Mouse (Mus musculus) embryonic facial prominence, embryonic 15.5 days (tissue): ENCODE measurements around the gene Gm44790. TPM values are rescaled to one million over a fixed set of nuclear protein-coding genes. Genes with fewer than 3 reads are reported as not detected.
A peak's percentile ranks its signal among the peaks of the same experiment; 100 is the strongest.
"Not testable (repeated sequence)": the region's sequence is repeated elsewhere in the genome, so short reads cannot be mapped to it uniquely, and the experiment has no call there.

Experiments used
- ATAC-seq: fragments of 200-750 bp; cut with Nextera tagmentation; 2 replicates; pipeline ENCODE4 v1.8.0; 2017; ENCODE audit warnings: low read depth, moderate TSS enrichment; ENCODE audit not compliant: insufficient number of reproducible peaks, low FRiP score, low TSS enrichment
- H3K27ac ChIP-seq: fragments of 300-500 bp; sonication (generic); replicated peaks from 2 replicates; pipeline ENCODE4 v1.5.1; 2015; ENCODE audit warnings: mild to moderate bottlenecking, inconsistent platforms
- H3K27me3 ChIP-seq: fragments of 300-500 bp; sonication (generic); 2 replicates; pipeline ENCODE4 v1.6.1; 2015; ENCODE audit warnings: inconsistent platforms
- H3K36me3 ChIP-seq: fragments of 300-500 bp; sonication (generic); 2 replicates; pipeline ENCODE4 v1.6.1; 2015; ENCODE audit warnings: mild to moderate bottlenecking, inconsistent platforms
- H3K4me1 ChIP-seq: fragments of 300-500 bp; sonication (generic); 2 replicates; pipeline ENCODE4 v1.6.1; 2015; ENCODE audit warnings: inconsistent platforms
- H3K4me2 ChIP-seq: fragments of 300-500 bp; sonication (generic); replicated peaks from 2 replicates; pipeline ENCODE4 v1.6.1; 2015; ENCODE audit warnings: mild to moderate bottlenecking, inconsistent platforms
- H3K4me3 ChIP-seq: fragments of 300-500 bp; sonication (generic); replicated peaks from 2 replicates; pipeline ENCODE4 v1.5.1; 2015; ENCODE audit warnings: mild to moderate bottlenecking, inconsistent platforms
- H3K9ac ChIP-seq: fragments of 300-500 bp; sonication (generic); 2 replicates; pipeline ENCODE4 v1.6.1; 2015; ENCODE audit warnings: inconsistent platforms
- H3K9me3 ChIP-seq: fragments of 300-500 bp; sonication (generic); replicated peaks from 2 replicates; pipeline ENCODE4 v1.6.1; 2016; ENCODE audit warnings: inconsistent platforms
- WGBS: fragments of 180-500 bp; shearing (Covaris S2); methylation state at CpG from one replicate; pipeline ENCODE4 v1.1.7; 2015; 5-methylcytosine and 5-hydroxymethylcytosine counted together
- polyA plus RNA-seq: library from polyadenylated mRNA; unstranded; fragments of >200 nt; fragmentation: Nextera tagmentation; extraction: Ambion mirVana; gene quantifications from 2 replicates; pipeline ENCODE4 v1.2.1, GENCODE M21; 2015

The Gm44790 gene
- polyA plus RNA-seq, 1 experiment from 2014 or later, result not detected

DNA sequence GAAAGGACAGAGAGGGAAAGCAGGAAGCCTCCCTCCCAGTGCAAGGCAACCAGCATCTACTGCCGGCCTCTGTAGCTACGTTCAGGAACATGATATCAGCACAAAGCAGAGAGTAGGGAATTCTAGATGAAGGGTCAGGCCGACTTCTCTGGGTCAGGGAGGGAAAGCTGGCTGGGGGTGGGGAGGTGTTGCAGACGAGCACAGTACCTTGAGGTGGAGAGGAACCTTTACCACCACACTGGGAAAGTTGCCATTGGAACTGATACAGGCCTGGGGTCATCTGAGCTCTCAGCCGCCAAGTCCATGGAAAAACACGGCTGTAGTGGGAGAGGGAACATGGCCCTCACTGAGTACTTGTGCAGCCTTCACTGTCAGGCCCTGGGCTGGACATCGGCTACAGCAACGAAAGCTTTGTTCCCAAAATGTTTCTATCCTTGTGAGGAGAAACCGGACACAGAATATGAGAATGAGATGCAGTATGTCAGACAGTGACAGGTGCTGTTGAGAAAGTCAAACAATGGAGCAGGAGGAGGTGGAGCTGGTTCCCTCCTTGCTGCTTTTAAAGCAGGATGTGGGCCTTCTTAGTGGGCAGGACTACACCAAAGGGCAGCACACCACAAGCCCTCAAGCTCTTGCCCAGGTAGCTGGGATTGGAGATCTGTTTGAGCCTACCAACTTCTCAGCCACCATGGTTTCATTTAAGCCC lies 49.2 kb downstream of the Gm44790 start:
- Histone ChIP-seq H3K9ac (no peak overlapping the region), H3K27ac (no peak overlapping the region)
- WGBS, result 65% methylated on average over 9 of the region's 9 CpGs

DNA sequence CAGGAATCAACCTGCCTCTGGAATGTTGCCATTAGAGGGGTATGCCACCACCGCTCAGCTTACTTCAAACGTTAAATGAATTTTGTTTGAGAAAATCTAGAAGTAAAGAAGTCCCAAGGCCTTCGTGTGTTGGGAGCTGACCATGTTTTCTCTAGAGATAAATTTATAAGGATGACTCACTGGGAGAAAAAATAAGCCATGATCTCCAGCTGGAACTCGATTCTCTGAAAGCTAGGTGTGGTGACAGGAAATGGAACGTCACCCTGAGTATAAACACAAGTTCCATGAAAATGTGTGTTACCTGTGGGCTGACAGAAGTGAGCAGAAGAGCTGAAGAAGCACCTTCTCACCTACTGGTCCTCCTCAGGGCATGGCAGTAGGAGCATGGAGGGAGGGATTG lies 50.5 kb downstream of the Gm44790 start:
- no peaks in the 10 kb centered on the region for H3K27me3 ChIP-seq
- H3K9me3 ChIP-seq, result no peaks in the 10 kb centered on the region
- H3K36me3 ChIP-seq, result no peaks in the 10 kb centered on the region
- no peak overlapping the region for H3K9ac ChIP-seq
- H3K27ac ChIP-seq, result no peak overlapping the region; the same call in 1 of the 2 replicates
- ATAC-seq, result no peak
- H3K4me3 ChIP-seq, result no peak overlapping the region
- 69% methylated on average over 5 of the region's 5 CpGs for WGBS
- no peak overlapping the region for H3K4me2 ChIP-seq
- H3K4me1 ChIP-seq, result peaks cover 36% of the 10 kb centered on the region

More for the DNA sequence above, 49.2 kb downstream of the Gm44790 start:
- Histone ChIP-seq H3K4me2 (no peak overlapping the region), H3K4me1 (peaks cover 38% of the 10 kb centered on the region), H3K9me3 (no peaks in the 10 kb centered on the region), H3K27me3 (no peaks in the 10 kb centered on the region), H3K36me3 (no peaks in the 10 kb centered on the region), H3K4me3 (no peak overlapping the region)
- no peak for ATAC-seq

DNA sequence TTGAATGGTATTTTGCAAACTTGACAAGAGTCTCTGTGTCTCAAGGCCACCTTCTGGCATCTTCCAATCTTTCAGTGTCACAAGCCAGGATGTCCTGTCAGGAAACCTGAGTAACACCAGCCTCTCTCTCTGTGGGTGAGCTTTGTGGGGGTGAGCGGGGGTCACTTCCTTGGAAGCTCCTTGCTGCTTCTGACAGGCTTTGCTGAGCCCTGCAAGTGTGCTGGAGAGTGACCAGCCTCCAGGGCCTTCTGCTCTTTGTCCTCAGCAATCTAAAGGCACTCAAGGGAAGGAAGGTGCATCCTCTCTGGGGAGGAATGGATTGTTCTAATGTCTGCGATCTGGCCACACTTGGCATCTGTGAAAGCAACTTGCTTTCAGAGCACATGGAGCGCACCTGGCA lies 52.9 kb downstream of the Gm44790 start:
- 58% methylated on average over 3 of the region's 3 CpGs for WGBS
- no peak overlapping the region for H3K4me2 ChIP-seq
- no peak overlapping the region for H3K4me3 ChIP-seq
- peak overlapping the region; percentile 91 for H3K27ac ChIP-seq
- peaks cover 24% of the 10 kb centered on the region for H3K4me1 ChIP-seq
- H3K27me3 ChIP-seq, result no peaks in the 10 kb centered on the region
- no peak overlapping the region for H3K9ac ChIP-seq
- no peaks in the 10 kb centered on the region for H3K9me3 ChIP-seq
- no peaks in the 10 kb centered on the region for H3K36me3 ChIP-seq
- no peak for ATAC-seq

DNA sequence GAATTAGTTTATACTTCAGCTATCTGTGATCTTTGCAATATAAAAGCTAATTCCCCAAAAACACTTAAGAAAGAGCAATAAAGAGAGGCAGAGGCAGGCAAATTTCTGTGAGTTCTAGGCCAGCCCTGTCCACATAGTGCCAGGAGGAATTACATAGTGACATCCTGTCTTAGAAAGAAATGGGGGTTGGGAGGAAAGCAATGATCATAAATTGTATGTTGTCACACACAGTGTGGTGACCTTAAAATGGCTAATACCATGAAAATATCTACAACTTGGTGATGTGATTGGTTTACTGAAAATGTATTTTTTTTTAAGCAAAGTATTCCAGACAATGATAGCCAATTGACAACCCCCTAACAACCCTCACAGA lies 53.3 kb downstream of the Gm44790 start:
- Histone ChIP-seq H3K27ac (peak overlapping the region; percentile 91), H3K27me3 (no peaks in the 10 kb centered on the region), H3K4me2 (no peak overlapping the region), H3K4me3 (no peak overlapping the region), H3K9ac (no peak overlapping the region), H3K36me3 (no peaks in the 10 kb centered on the region), H3K4me1 (peaks cover 24% of the 10 kb centered on the region), H3K9me3 (no peaks in the 10 kb centered on the region)
- no peak for ATAC-seq

DNA sequence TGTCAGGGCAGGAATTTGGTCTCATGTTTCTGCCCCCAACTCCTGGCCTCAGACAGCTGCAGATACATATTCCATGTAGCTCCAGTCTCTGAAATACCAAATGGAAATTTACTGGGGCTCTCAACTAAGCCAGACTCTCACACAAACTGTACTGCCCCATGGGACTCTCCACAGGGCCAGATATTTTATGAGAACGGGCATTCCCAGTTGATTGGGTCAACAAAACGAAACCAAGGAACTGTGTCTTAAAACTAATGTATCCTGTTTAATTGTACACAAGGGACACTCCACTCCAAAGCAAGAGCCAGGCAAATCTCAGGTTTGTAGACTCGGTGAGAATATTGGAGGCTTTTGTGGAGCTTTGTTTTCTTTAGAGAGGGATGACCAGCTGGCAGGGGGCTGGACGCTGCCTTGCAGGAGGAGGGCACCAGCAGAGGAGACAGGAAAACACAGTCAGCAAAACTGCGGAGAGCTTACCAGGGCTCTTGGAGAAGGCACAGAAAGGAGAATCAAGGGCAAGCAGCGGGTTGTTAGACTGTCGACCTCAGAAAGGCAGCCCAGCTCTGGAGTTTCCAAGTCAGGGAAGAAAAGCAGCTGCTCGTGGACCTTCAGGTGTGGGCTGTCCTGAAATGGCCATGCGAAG lies 53.9 kb downstream of the Gm44790 start:
- WGBS, result 28% methylated on average over 9 of the region's 9 CpGs
- H3K4me2 ChIP-seq, result peak overlapping the region; percentile 37

DNA sequence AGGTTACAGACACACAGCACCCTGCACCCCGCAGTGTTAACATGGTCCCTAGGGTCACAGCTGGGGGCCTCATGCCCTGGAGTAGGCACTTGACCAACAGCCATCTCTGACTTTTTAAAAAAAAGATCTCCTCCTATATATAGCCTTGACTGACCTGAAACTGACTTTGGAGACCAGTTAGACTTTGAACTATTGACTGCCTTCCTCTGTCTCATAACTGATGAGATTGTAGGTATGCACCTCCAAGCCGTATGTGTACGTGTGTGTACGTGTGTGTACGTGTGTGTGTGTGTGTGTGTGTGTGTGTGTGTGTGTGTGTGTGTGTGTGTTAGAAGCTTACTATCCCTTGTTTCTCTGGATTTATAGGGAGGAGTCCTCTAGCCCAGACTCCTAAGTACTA lies 55.4 kb downstream of the Gm44790 start:
- H3K27ac ChIP-seq, result no peak overlapping the region
- 84% methylated on average over 5 of the region's 5 CpGs for WGBS
- ATAC-seq, result no peak

More for the DNA sequence above, 53.9 kb downstream of the Gm44790 start:
- no peaks in the 10 kb centered on the region for H3K27me3 ChIP-seq
- peak; percentile 63 for ATAC-seq
- no peaks in the 10 kb centered on the region for H3K36me3 ChIP-seq
- H3K4me1 ChIP-seq, result peaks cover 24% of the 10 kb centered on the region
- H3K27ac ChIP-seq, result peak overlapping the region; percentile 91
- peak overlapping the region; percentile 14; the same call in 1 of the 2 replicates for H3K4me3 ChIP-seq
- H3K9ac ChIP-seq, result peak overlapping the region; percentile 15; the same call in 1 of the 2 replicates
- H3K9me3 ChIP-seq, result no peaks in the 10 kb centered on the region

DNA sequence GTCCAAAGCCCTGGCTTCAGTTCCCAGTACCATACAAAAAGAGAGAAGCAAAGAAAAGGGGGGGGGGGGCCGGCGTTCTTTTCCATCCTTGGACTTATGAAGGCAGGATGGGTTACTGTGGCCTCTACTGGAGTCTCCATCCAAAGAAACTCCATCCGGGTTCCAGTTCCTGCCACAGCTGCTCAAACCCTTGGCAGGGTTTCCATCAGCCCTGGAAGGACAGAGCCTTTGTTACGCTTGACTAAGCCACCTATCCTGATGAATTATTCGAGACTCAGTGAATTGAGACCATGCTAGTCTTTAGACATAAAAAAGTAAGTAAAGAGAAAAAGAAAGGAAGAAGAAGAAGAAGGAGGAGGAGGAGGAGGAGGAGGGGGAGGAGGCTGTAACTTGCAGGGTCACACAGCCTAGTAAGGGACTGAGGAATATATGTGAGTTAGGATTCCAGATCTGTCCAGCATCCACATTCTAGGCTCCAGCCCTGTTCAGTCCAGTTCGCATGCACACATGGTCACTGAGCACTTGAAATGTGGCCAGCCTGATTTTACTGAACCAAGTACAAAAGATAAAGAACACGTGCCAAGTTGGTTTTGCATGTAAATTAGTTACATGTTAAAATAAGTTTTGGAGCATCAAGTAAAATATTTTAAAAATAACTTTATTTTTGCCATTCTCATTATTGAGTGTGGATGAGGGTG lies 59.6 kb downstream of the Gm44790 start:
- Histone ChIP-seq H3K36me3 (no peaks in the 10 kb centered on the region), H3K4me3 (no peak overlapping the region), H3K27me3 (no peaks in the 10 kb centered on the region), H3K4me1 (peaks cover 15% of the 10 kb centered on the region), H3K27ac (0 out of 2 replicates have a peak overlapping the region, but pooled peaks have one; percentile 4), H3K9me3 (no peaks in the 10 kb centered on the region), H3K9ac (no peak overlapping the region), H3K4me2 (no peak overlapping the region)
- 79% methylated on average over 7 of the region's 7 CpGs for WGBS
- no peak for ATAC-seq

More for the DNA sequence above, 55.4 kb downstream of the Gm44790 start:
- no peak overlapping the region for H3K4me3 ChIP-seq
- H3K27me3 ChIP-seq, result no peaks in the 10 kb centered on the region
- no peaks in the 10 kb centered on the region for H3K36me3 ChIP-seq
- no peak overlapping the region for H3K4me2 ChIP-seq
- H3K9ac ChIP-seq, result no peak overlapping the region
- no peaks in the 10 kb centered on the region for H3K9me3 ChIP-seq
- H3K4me1 ChIP-seq, result peaks cover 25% of the 10 kb centered on the region

DNA sequence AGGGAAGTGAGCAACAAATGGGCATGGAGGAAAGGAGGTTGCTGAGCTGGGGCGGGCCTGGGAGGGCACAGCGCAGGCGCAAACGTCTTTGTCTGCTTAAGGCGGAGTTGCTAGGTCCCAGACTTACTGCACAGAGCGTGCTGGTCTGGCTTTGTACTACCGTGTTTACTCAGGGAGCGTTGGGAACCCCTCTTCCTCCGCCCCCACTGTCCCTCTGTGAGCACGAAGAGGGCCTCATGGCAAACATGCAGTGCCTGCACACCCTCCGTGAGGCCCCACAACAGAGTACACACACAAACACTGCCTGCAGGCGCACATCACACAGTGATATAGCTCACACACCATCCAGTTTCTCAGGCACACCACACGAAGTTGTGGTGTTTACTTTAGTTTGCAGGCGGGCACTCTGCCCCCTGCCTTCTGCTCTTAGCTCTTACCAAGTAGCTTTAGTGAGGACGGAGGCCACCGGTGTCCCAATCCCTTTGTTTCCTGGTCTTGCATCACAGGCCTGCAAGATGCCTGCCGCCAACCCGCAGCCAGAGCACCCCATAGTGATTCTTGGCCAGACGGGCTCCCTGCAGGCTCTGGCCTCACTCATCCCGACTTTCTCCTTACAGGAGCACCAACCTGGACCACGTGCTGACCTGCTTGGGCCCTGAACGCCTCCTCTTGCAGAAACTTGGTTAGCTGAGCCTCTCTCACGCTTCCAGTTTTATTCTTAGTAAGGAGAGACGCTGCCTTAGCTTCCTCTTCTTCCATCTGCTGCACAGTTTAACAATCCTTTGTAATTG lies 61.1 kb downstream of the Gm44790 start:
- Histone ChIP-seq H3K36me3 (no peaks in the 10 kb centered on the region), H3K9me3 (no peaks in the 10 kb centered on the region), H3K27ac (peak overlapping the region; percentile 95), H3K4me2 (peak overlapping the region; percentile 26), H3K4me3 (peak overlapping the region; percentile 5; the same call in 1 of the 2 replicates), H3K9ac (0 out of 2 replicates have a peak overlapping the region, but pooled peaks have one; percentile 3), H3K4me1 (peaks cover 15% of the 10 kb centered on the region), H3K27me3 (no peaks in the 10 kb centered on the region)
- 11% methylated on average over 24 of the region's 24 CpGs for WGBS
- ATAC-seq, result peak; percentile 95

DNA sequence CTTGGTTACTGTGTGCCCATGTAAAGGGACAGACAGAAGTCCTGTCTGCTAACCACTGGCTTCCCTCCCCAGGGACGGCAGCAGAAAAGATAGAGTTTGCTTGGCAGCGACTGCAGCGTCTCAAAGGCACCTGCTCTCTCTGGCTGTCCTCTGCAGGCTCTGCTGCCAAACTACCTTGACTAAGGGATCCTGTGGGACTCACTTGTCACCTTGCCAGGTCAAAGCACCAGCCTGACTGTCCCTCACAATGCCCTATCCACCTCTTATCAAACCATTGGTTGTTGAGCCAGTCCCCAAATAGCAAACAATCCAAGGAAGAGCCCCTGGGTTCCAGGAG lies 61.7 kb downstream of the Gm44790 start:
- no peak for ATAC-seq

DNA sequence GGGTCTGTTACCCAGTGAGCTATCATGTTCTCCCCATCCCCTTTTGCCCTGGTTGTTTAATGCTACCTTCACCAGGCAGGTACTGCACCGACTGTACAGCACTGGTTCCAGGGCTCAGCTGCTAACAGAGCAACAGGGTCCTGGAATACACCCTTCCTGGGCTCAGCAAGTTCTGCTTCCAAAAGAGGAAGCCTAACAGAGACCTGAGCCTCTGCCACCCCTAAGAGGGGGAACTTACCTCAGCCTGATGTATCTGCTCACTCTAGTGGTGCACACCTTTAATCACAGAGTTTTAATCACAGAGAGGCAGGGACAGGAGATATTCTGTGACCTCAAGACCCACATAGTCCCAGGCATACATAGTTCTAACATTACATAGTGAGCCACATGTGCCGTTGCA lies 63.5 kb downstream of the Gm44790 start:
- ATAC-seq, result no peak
- Histone ChIP-seq H3K9ac (no peak overlapping the region), H3K4me2 (no peak overlapping the region), H3K9me3 (no peaks in the 10 kb centered on the region), H3K27me3 (no peaks in the 10 kb centered on the region), H3K27ac (no peak overlapping the region), H3K36me3 (no peaks in the 10 kb centered on the region), H3K4me3 (no peak overlapping the region), H3K4me1 (peaks cover 24% of the 10 kb centered on the region)
- WGBS, result 96% methylated on average over 2 of the region's 2 CpGs

More for the DNA sequence above, 61.7 kb downstream of the Gm44790 start:
- H3K27me3 ChIP-seq, result no peaks in the 10 kb centered on the region
- H3K27ac ChIP-seq, result peak overlapping the region; percentile 95
- peaks cover 15% of the 10 kb centered on the region for H3K4me1 ChIP-seq
- no peak overlapping the region for H3K4me2 ChIP-seq
- H3K9me3 ChIP-seq, result no peaks in the 10 kb centered on the region
- no peak overlapping the region for H3K9ac ChIP-seq
- H3K36me3 ChIP-seq, result no peaks in the 10 kb centered on the region
- WGBS, result 37% methylated on average over 3 of the region's 3 CpGs
- 0 out of 2 replicates have a peak overlapping the region, but pooled peaks have one; percentile 5 for H3K4me3 ChIP-seq

DNA sequence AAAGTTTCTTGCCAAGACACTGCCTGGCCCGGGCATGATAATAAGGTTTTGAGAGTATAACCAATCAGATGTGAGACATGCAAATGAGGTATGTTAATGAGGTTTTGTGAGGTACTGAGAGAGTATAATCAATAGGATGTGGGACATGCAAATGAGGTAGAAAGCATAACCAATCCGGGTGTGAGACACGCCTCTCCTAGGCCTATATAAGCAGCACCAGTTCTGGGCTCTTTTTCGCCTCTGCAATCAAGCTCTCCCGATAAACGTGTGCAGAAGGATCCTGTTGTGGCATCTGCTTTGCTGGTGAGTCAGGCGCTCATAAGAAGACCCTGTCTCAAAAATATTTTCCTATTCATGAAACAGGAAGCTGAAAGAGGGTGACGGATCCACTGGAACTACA lies 64.0 kb downstream of the Gm44790 start:
- not testable (repeated sequence) for H3K36me3 ChIP-seq, H3K27ac ChIP-seq, H3K9me3 ChIP-seq, ATAC-seq, H3K4me2 ChIP-seq, H3K9ac ChIP-seq, H3K27me3 ChIP-seq, H3K4me3 ChIP-seq
- peaks cover 24% of the 10 kb centered on the region for H3K4me1 ChIP-seq
- 87% methylated on average over 8 of the region's 8 CpGs for WGBS
